Mouse (Mus musculus) cortical plate, adult 2 months (tissue): Measurements from ENCODE around the gene Ctnnbl1.

Experiments used
- CTCF ChIP-seq: fragments of 200-500 bp; IDR thresholded peaks from 2 replicates; pipeline ENCODE4 v1.5.1; 2011; ENCODE audit warnings: mild to moderate bottlenecking, control low read depth, low read length; ENCODE audit not compliant: insufficient read depth; ENCODE audit errors: extremely low read depth
- POLR2A ChIP-seq: fragments of 200-500 bp; IDR thresholded peaks from 2 replicates; pipeline ENCODE4 v1.6.1; 2011; ENCODE audit warnings: mild to moderate bottlenecking, low read length, control low read depth; ENCODE audit not compliant: insufficient read depth; ENCODE audit errors: extremely low read depth

DNA sequence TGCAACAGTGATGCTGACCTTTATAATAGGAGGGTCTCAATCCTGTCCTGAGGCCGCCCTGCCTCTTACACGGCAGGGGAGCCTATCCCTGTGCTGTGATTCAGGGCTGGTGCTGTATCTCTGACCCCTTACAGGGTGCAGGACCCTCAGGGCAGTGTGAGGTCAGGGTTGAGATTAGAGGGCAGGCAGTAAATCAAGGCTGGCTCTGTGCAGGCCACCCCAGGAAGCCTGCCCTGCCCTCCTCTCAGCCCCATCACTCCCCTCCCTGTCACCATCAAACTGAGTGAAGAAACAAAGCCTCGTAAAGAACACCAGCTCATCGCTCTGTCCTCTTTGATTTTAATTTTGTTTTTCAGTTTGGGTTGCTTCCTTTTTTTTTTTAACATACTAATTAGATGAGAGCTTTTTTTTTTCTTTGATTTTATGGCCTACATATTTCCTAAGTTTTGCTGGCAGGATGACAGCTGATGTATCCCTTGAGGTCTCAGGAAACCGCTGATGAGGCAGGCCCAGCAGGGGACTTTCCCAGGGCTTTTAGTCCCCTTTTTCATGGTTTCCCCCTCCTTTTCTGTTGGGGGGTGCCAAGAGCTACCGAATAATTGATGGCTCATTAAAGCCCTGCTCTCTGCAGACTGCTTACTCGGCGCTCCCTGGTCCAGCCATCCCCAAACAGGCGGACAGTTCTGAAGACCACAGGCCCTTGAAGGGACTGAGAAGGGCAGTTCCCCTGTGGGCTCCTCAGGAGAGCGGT, 150.2 kb downstream of the Ctnnbl1 start:
- TF ChIP-seq CTCF, result no peak
- TF ChIP-seq POLR2A, result no peak
